Mouse (Mus musculus): ENCODE data around the gene Stambpl1. TPM values are rescaled to one million over a fixed set of nuclear protein-coding genes. Genes with fewer than 3 reads are reported as not detected.
A peak's percentile ranks its signal among the peaks of the same experiment; 100 is the strongest.

The Stambpl1 gene
- polyA plus RNA-seq, 1 experiment = 2.2 TPM

DNA sequence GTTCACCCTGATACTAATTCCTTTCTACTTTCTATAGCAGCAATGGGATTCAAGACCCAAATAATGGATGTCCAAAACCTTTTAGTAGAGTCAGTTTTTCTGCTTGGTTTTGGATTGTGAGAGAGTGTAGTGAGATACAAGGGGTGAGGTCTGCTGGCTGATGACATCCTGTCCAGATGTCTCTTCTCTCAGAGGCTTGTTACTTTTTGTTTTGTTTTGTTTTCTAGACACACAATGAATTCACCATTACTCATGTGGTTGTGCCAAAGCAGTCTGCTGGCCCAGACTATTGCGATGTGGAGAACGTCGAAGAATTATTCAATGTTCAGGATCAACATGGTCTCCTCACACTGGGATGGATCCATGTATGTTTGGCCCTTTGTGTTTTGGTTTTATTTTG is 44.0 kb downstream of the Stambpl1 start:
- no peaks in the 10 kb centered on the region for H3K27me3 ChIP-seq (replicated peaks; ENCODE audit: control insufficient read depth, insufficient read depth, low read length)
- H3K27ac ChIP-seq (ENCODE audit: insufficient read depth, low read depth, low read length) = no peak overlapping the region
- DNase-seq = no peak
- TF ChIP-seq CTCF (conservative IDR thresholded peaks at IDR 0.05; ENCODE audit: insufficient read depth, insufficient read length, low read depth, low read length) = no peak
- TF ChIP-seq POLR2A (IDR thresholded peaks at IDR 0.05; ENCODE audit: low read depth, low read length) = no peak
- H3K36me3 ChIP-seq (ENCODE audit: control insufficient read depth, insufficient read depth, low read length) = no peaks in the 10 kb centered on the region
- H3K4me3 ChIP-seq (ENCODE audit: insufficient read depth, low read depth, low read length) = no peak overlapping the region
- H3K4me1 ChIP-seq (ENCODE audit: control insufficient read depth, insufficient read depth, low read length) = no peaks in the 10 kb centered on the region
- 84% methylated on average over 3 of the region's 3 CpGs for WGBS

DNA sequence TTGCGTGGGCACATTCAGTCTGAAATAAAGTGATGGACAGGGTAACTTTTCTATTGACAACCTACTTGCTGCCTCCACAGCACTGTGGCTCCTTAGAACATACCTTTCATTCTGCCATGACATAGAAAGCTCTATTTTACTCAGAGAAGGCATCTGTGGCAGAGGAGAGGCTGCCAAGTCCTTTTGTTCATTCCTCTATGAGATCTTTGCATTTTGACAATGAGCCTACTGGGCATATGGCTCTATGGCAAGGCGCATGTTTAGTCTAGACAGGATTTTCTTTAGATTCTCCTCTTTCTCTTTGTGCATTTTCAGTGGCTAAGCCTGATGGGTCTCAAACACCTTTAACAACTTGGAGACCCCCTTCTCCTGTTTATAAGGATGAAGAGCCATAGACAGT is 45.7 kb downstream of the Stambpl1 start:
- WGBS = 97% methylated on average over 2 of the region's 2 CpGs
- no peak for DNase-seq
- no peaks in the 10 kb centered on the region for H3K4me1 ChIP-seq (ENCODE audit: control insufficient read depth, insufficient read depth, low read length)
- H3K27me3 ChIP-seq (replicated peaks; ENCODE audit: control insufficient read depth, insufficient read depth, low read length) = no peaks in the 10 kb centered on the region
- no peak overlapping the region for H3K4me3 ChIP-seq (ENCODE audit: insufficient read depth, low read depth, low read length)
- no peaks in the 10 kb centered on the region for H3K36me3 ChIP-seq (ENCODE audit: control insufficient read depth, insufficient read depth, low read length)
- no peak overlapping the region for H3K27ac ChIP-seq (ENCODE audit: insufficient read depth, low read depth, low read length)
- TF ChIP-seq CTCF (conservative IDR thresholded peaks at IDR 0.05; ENCODE audit: insufficient read depth, insufficient read length, low read depth, low read length) (no peak), POLR2A (IDR thresholded peaks at IDR 0.05; ENCODE audit: low read depth, low read length) (no peak)

DNA sequence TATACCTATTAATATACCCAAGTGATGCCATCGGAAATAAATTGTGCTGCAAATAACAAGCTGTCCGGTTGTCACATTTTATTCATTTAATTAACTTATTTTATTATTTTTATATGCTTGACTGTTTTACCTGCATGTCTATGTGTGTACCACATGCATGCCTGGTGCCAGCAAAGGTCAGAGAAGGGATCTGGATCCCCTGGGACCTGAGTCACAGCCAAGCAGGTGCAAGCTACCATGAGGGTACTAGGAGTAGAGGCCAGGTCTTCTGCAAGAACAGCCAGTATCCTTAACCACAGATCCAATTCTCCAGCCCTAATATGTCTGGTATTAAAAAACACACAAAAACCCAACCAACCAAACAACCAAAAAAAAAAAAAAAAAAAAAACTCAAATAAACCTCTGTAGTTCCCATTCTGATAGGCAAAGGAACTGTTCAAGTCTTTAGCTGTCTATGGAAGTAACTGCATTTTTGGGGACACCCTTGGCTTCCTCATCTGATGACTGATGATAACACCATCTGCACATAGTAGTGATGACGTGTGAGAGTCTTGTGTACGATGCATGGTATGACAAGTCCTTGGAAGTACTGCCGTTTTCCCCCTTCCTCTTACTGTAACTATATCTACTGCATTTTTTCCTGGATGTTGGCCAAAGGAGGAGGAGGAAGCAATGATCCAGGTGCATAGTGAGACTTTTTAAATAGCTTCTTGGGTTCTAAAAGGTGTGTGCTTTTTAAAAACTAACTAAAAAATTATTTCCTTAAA is 48.4 kb downstream of the Stambpl1 start:
- Histone ChIP-seq H3K36me3 (ENCODE audit: control insufficient read depth, insufficient read depth, low read length) (no peaks in the 10 kb centered on the region), H3K27ac (ENCODE audit: insufficient read depth, low read depth, low read length) (no peak overlapping the region), H3K4me3 (ENCODE audit: insufficient read depth, low read depth, low read length) (no peak overlapping the region), H3K4me1 (ENCODE audit: control insufficient read depth, insufficient read depth, low read length) (no peaks in the 10 kb centered on the region), H3K27me3 (replicated peaks; ENCODE audit: control insufficient read depth, insufficient read depth, low read length) (no peaks in the 10 kb centered on the region)
- WGBS = 86% methylated on average over 5 of the region's 5 CpGs
- no peak for DNase-seq
- TF ChIP-seq CTCF (conservative IDR thresholded peaks at IDR 0.05; ENCODE audit: insufficient read depth, insufficient read length, low read depth, low read length) (no peak), POLR2A (IDR thresholded peaks at IDR 0.05; ENCODE audit: low read depth, low read length) (no peak)

DNA sequence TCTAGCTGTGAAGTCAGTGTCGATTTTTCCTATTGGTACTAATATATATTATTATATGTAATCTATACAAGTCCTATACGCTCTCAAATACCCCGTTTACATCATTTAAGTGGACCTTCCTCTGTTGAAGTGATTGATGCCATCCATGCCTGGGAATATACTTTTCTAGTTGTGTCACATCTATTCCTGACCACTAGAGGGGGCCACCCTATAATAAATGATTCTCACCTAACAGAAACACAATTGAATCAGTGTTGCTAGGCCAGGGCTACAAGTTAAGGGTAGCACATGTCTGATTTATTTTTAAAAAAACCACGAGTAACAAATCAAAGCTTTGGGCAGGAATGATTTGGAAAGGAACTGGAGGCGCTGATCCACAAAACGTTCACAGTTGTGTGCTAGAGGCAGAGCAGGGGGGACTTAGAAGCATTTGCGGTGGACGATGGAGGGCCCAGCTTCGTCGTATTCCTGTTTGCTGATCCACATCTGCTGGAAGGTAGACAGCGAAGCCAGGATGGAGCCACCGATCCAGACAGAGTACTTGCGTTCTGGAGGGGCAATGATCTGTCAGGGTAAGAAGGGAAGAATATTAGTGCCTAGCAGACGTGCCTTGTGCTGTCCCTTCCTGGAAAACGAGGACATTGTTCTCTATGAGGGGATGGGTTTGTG is 49.4 kb downstream of the Stambpl1 start:
- Histone ChIP-seq H3K36me3 (ENCODE audit: control insufficient read depth, insufficient read depth, low read length) (no peaks in the 10 kb centered on the region), H3K27ac (ENCODE audit: insufficient read depth, low read depth, low read length) (no peak overlapping the region), H3K4me3 (ENCODE audit: insufficient read depth, low read depth, low read length) (no peak overlapping the region), H3K27me3 (replicated peaks; ENCODE audit: control insufficient read depth, insufficient read depth, low read length) (no peaks in the 10 kb centered on the region), H3K4me1 (ENCODE audit: control insufficient read depth, insufficient read depth, low read length) (no peaks in the 10 kb centered on the region)
- WGBS = 63% methylated on average over 15 of the region's 15 CpGs
- TF ChIP-seq CTCF (conservative IDR thresholded peaks at IDR 0.05; ENCODE audit: insufficient read depth, insufficient read length, low read depth, low read length) (peak; percentile 30; the same call in 1 of the 2 replicates), POLR2A (IDR thresholded peaks at IDR 0.05; ENCODE audit: low read depth, low read length) (no peak)
- DNase-seq = peak; percentile 59

DNA sequence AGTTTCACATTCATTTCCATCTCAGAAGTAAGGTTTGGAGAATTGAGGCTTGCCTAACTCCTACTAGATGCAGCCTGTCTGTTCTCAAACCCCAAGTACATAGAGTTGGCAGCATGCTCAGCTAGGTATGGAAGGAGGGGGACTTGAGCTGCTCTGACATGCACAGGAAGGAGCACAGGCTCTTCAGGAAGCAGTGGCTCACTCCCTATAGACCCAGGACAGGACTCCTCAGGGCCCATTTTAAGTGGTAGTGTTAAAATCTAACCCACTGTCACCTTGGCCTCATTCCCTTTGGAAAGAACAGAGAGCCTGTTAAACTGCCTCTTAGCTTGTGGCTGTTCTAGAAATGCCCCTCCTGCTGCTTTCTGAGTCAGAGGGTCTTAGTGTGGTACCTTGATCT is 50.9 kb downstream of the Stambpl1 start:
- Histone ChIP-seq H3K4me3 (ENCODE audit: insufficient read depth, low read depth, low read length) (no peak overlapping the region), H3K4me1 (ENCODE audit: control insufficient read depth, insufficient read depth, low read length) (no peaks in the 10 kb centered on the region), H3K27ac (ENCODE audit: insufficient read depth, low read depth, low read length) (no peak overlapping the region), H3K27me3 (replicated peaks; ENCODE audit: control insufficient read depth, insufficient read depth, low read length) (no peaks in the 10 kb centered on the region), H3K36me3 (ENCODE audit: control insufficient read depth, insufficient read depth, low read length) (no peaks in the 10 kb centered on the region)
- DNase-seq = no peak
- TF ChIP-seq CTCF (conservative IDR thresholded peaks at IDR 0.05; ENCODE audit: insufficient read depth, insufficient read length, low read depth, low read length) (no peak), POLR2A (IDR thresholded peaks at IDR 0.05; ENCODE audit: low read depth, low read length) (no peak)

DNA sequence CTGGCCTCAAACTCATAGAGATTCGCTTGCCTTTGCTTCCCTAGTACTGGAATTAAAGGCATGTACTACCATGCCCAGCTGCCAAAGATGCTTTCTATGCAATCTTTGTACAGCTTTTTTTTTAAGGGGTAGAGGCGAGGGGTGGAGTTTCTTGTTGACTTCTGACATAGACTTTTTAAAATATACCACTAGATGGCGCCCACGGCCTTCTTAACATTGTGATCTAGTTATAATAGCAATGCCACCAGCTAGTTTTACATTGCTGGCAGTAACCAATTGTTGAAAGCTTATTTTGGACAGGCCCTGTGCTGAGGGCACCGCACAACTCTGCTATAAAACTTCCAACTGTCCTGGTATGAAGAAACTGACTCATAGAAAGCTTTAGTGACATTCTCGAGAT is 52.0 kb downstream of the Stambpl1 start:
- WGBS = 11% methylated on average over 6 of the region's 6 CpGs

DNA sequence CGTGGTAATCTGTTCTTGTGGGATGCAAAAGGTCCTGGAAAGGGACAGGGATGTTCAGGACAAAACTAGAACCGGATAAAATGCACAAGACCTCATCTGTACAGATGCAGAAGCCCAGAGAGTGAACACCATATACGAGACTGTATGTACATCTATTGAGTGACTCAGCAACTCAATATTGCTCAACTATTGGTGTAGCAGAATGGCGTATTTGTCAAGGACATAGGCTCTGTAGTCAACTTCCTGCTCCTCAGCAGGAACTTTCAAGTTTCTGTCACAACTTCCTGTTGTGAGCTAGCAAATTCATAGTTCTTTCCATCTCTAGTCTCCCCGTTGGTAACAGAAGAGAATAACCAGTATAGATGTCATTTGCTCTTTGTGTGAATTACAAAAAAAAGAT is 56.5 kb downstream of the Stambpl1 start:
- no peaks in the 10 kb centered on the region for H3K4me1 ChIP-seq (ENCODE audit: control insufficient read depth, insufficient read depth, low read length)
- no peak for TF ChIP-seq CTCF (conservative IDR thresholded peaks at IDR 0.05; ENCODE audit: insufficient read depth, insufficient read length, low read depth, low read length)
- no peak for TF ChIP-seq POLR2A (IDR thresholded peaks at IDR 0.05; ENCODE audit: low read depth, low read length)
- no peak for DNase-seq
- H3K36me3 ChIP-seq (ENCODE audit: control insufficient read depth, insufficient read depth, low read length) = no peaks in the 10 kb centered on the region
- 76% methylated on average over 5 of the region's 5 CpGs for WGBS
- H3K4me3 ChIP-seq (ENCODE audit: insufficient read depth, low read depth, low read length) = no peak overlapping the region
- H3K27ac ChIP-seq (ENCODE audit: insufficient read depth, low read depth, low read length) = no peak overlapping the region
- H3K27me3 ChIP-seq (replicated peaks; ENCODE audit: control insufficient read depth, insufficient read depth, low read length) = no peaks in the 10 kb centered on the region

More for the DNA sequence above, 52.0 kb downstream of the Stambpl1 start:
- H3K4me1 ChIP-seq (ENCODE audit: control insufficient read depth, insufficient read depth, low read length) = no peaks in the 10 kb centered on the region
- no peak overlapping the region for H3K27ac ChIP-seq (ENCODE audit: insufficient read depth, low read depth, low read length)
- no peak overlapping the region for H3K4me3 ChIP-seq (ENCODE audit: insufficient read depth, low read depth, low read length)
- DNase-seq = peak; percentile 84
- no peaks in the 10 kb centered on the region for H3K36me3 ChIP-seq (ENCODE audit: control insufficient read depth, insufficient read depth, low read length)
- H3K27me3 ChIP-seq (replicated peaks; ENCODE audit: control insufficient read depth, insufficient read depth, low read length) = no peaks in the 10 kb centered on the region
- TF ChIP-seq CTCF (conservative IDR thresholded peaks at IDR 0.05; ENCODE audit: insufficient read depth, insufficient read length, low read depth, low read length) (0 out of 2 replicates have a peak, but pooled peaks have one; percentile 22), POLR2A (IDR thresholded peaks at IDR 0.05; ENCODE audit: low read depth, low read length) (no peak)
